Mouse (Mus musculus) stomach, postnatal 0 days (tissue): ENCODE measurements around the gene Rps9.

Experiments used
- CTCF ChIP-seq: IDR thresholded peaks from 2 replicates; pipeline ENCODE4 v1.5.1; 2016; ENCODE audit warnings: antibody characterized with exemption, low read depth, mild to moderate bottlenecking, moderate library complexity
- EP300 ChIP-seq: optimal IDR thresholded peaks from 2 replicates; pipeline ENCODE3; 2016; ENCODE audit warnings: antibody characterized with exemption

GRCm38 (mm10) chr7:3705911-3706310 is 2.1 kb downstream of the Rps9 start:
- TF ChIP-seq CTCF (no peak), EP300 (no peak)
